Mouse (Mus musculus): Measurements from ENCODE around the gene Gm5141.
"Not testable (repeated sequence)": the region's sequence is repeated elsewhere in the genome, so short reads cannot be mapped to it uniquely, and the experiment has no call there.

The Gm5141 gene

DNA sequence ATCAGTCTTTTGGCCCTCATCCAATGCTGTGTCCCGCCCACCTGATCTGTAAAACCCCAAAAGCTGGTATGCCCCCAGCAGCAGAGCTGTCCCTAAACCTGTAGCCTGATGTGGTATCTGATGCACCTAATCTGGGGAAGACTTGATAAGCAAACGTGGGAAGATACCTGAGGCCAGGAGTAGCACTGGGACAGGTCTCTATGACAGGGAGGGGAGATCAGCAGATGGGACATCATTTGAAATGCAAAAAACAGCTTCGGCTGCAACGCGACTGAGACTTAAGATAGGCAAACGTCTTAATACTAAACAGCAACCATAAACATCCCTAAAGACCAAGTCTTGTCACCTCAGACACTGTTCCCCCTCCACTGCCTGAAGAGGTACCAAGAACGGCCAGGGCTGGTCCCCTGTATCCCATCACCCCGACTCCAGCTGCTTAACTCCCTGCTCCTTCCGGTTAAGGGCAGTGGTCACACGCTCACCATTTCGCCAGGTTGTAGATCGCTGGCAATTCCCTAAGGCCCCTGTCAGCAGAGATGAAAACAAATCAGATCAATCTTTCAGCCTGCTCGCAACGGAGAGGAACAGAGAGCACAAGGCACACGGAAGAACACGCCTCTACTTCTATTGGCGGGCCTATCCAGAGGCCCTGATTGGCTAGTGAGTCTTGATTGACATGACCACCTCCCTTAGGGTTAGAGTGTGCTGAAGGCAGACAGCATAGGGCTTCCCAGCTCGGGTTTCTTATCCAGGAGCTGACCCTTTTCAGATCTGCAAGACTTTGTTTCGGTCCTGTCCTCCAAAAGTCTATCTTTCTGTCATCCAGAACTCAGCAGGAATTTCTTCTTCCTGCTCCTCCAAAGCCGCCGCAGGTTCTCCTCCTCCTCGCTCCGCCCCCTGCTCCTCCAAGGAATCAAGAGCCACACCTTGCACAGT, at the start of gene Gm5141:
TSS of gene Gm5141 (minus strand) at position 610 of the 936 bp plus-strand sequence.
- peak; percentile 61 for DNase-seq

DNA sequence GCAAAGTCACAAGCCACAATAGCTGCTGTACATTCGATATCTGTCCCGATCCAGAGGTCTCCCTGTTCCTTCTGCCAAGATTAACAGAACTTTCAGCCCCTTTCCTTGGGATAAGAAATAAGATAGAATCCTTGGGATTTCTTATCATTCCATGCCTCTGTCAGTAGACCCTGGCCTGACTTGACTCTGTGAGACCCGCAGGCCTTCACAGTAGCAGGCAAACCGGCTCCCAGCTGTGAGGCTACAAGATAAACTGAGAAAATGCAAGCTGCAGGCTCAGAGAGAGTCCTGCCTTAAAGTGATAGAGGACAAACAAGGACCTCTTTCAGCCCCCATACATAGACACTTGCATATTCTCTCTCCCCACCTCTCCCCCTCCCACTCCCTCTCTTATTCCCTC, 47.7 kb upstream of the Gm5141 start:
- DNase-seq, result no peak

DNA sequence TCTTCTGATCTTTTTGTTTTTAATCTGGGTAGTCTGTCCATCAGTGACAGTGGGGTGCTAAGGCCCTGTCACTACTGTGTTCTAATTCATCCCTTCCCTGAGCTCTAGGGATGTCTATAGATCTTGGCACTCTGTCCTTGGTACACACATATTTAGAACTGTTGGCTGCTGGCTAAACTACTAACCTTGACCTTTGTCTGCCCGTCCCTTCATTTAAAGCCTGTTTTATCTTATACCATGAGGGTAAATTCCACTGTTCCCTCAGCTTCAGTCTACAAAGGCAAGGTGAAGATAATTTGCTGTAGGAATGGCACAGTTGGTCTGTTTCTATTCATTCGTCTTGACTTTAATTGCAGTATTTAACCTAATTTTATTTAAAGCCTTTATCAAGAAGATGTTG, 46.6 kb upstream of the Gm5141 start:
- no peak for DNase-seq

DNA sequence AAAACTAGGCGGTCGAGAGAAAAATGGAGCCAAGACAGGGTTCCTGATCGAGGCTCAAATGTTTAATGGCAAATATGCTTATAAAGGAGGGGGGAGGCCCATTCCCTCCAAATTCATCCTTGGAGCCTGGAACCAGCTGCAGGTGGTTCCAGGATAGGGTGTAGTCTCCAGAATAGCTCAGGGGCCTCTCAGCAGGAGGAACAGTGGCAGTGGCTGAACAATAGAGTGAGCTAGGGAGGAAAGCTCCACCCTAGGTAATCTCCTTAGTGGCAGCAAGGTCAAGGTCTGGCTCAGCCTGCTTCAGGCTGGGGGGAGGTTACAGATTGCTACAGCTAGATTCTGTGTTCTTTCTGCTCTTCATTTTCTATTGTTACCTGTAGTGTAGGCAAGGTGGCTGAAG, 30.1 kb upstream of the Gm5141 start:
- not testable (repeated sequence) for DNase-seq

DNA sequence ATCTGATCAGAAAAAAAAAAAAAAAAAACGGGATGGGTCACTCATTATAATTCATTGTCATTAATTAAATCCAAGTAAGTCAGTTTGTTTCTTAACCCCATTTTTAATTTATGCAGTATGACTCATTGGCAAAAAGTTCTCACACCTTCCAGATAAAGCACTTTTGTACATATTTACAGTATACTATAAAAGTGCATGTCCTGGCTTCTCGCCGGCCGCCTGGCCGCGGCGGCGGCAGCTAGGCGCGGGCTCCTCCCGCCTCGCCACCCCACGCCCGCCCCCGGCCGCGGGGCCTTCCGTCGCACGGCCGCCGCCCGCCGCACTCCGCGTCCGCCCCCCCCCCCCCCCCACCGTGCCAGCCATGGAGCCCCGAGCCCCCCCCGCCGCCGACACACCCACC, 27.1 kb upstream of the Gm5141 start:
- DNase-seq, result no peak

DNA sequence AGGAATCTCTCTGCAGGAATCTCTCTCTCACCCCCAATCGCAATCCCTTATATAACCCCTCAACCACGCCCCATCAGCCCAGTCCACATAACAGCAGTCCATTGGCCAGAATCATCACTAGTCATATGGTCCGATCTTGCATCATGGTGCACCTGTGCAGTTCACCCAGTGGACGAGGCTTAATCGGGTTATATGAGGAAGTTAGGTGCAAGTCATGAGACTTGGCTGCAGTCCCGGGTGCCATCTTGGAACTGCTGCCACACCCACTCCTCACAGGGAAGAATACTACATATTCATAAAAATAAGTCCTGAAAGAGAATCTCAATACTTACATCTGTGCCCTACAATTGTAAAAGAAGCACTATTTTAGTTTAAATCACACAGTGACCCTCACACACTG, 22.4 kb upstream of the Gm5141 start:
- not testable (repeated sequence) for DNase-seq

DNA sequence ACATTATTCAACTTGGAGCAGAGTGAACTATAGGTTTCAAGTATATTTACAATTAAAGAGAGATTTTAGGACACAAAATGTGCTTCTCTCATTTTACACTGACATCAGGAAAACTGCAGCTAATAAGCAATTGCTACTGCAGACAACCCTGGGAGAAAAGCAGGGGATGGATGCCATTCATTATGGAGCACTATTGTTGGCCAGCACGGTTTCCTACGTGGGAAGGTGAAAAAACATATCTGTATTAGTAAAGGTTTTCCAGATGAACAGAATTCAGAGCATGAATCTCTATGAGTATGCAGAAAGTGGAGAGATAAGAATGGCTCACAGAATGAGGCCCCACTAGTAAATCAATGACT, 506 bp upstream of the Gm5141 start:
- not testable (repeated sequence) for DNase-seq

DNA sequence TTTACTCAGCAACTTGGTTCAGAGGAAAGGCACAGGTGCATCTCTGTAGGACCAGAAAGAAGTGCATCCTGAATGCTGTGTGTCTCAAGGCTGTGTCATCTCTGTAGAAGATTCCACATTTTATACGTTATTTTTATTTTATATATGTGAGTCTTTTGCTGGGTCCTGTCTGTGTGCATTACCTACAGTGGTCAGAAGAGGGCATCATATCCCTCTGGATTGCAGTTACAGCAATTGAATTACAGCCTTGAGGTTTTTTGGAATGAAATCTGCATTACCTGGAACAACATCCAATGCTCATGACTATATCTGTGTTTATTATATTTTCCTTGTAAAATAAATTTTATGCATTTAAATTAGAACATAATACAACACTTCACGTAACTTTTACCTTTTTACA, 21.8 kb downstream of the Gm5141 start:
- peak; percentile 10 for DNase-seq

DNA sequence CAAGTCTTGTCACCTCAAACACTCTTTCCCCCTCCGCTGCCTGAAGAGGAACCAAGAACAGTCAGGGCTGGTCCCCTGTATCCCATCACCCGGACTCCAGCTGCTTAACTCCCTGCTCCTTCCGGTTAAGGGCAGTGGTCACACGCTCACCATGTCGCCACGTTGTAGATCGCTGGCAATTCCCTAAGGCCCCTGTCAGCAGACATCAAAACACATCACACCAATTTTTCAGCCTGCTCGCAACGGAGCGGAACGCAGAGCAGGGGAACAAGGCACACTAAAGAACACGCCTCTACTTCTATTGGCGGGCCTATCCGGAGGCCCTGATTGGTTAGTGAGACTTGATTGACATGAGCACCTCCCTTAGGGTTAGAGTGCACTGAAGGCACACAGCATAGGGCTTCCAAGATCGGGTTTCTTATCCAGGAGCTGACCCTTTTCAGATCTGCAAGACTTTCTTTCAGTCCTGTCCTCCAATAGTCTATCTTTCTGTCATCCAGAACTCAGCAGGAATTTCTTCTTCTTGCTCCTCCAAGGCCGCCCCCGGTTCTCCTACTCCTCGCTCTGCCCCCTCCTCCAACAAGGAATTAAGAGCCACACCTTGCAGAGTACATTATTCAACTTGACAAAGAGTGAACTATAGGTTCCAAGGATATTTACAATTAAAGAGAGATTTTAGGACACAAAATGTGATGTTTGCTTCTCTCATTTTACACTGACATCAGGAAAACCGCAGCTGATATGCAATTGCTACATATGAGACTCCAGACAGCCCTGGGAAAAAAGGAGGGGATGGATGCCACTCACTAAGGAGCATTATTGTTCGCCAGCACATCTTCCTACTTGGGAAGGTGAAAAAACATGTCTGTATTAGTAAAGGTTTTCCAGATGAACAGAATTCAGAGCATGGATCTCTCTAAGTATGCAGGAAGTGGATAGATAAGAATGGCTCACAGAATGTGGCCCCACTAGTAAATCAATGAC, 24.9 kb downstream of the Gm5141 start, which contains the start of gene Platr25:
TSS of gene Platr25 (minus strand) at position 278 of the 984 bp plus-strand sequence.
- peak; percentile 76 for DNase-seq

DNA sequence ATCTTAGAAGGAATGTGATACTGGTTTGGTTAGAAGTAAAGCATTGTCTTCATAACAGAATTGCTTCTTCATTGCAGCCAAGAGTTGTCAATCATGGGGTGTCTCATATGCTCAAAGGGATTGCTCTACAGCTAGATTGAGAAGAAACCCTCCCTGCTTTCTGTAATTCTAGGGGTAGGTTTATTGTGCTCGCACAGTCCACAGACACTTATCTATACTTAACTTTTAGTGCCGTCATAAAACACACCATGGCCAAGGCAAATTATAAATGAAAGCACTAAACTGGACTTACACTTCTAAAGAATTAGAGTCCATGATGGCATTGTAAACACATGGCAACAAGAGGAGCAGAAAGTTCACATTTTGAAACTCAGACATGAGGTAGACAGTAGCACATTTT, 52.3 kb downstream of the Gm5141 start:
- no peak for DNase-seq
